Mouse (Mus musculus) naive thymus-derived CD4-positive, alpha-beta T cell, adult 2 months (primary cell): ENCODE results near the gene Srebf2.
A peak's percentile ranks its signal among the peaks of the same experiment; 100 is the strongest.

Experiments
- DNase-seq: peaks from one replicate; pipeline ENCODE4 v3.0.0-alpha.2; 2011; ENCODE audit warnings: low read depth

Srebf2 gene

DNA sequence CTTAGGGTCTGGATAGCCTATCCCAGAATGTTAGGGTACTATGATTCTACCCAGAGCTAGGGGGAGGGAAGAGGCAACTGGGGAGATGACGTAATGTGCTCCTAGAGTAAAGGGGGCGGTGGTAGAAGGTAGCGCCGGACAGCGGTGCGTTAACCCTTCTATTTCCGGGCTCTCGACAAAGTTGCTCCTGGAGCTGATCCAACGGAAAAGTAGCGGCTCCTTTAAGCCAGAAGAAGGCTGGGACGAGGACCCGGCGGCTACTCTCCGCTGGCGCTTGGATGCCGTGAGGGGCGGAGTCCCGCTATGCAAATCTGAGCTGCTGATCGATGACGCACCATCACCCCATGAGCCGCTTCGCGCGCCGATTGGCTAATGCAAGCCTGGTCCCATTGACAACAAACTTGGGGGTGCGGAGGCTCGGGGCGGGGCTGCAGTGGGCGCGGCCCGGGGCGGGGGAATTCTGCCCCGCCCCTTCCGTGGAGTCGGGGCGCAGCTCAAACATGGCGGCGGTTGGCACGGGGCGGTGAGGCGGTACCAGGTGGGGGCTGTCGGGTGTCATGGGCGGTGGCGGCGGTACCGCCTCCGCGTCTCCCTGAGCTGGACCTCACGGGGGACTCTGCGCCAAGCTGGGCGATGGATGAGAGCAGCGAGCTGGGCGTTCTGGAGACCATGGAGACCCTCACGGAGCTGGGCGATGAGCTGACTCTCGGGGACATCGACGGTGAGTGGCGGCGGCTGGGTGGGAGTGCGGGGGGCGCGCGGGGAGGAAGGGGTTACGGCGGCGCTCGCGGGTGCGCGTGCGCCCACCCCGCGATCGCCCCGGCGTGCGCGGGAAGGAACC lies at the start of gene Srebf2:
TSS of gene Srebf2 (plus strand) at position 412 of the 841 bp plus-strand sequence.
- peak; percentile 99 for DNase-seq

DNA sequence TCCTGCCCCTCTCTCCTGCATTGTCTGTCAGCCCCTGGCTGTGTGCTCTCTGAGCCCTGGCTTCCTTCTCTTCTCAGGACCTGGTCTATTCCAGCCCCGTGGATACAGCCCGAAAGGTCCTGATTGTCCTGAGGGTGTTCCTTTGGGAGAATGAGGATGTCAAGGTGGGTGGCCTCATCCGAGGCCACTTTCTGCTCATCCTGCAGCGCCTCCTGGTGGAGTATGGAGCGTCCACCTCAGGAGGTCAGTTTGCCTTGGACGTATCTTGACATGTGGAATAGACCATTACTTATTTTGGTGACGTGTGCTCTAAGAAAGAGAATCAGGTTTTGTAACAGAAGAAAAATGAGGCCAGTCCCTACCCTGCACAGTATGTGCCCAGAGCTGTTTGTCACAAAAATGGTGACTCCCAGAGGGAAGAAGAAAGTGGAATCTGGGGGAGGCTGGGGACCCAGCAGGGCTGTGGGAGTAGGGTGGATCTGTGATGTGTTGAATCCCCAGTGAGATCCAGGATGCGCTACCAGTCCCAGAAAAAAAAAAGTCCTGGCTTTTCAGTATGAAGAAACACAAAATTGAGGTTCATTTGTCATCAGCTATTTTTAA lies 39.9 kb upstream of the Srebf2 start:
- peak; percentile 15 for DNase-seq

DNA sequence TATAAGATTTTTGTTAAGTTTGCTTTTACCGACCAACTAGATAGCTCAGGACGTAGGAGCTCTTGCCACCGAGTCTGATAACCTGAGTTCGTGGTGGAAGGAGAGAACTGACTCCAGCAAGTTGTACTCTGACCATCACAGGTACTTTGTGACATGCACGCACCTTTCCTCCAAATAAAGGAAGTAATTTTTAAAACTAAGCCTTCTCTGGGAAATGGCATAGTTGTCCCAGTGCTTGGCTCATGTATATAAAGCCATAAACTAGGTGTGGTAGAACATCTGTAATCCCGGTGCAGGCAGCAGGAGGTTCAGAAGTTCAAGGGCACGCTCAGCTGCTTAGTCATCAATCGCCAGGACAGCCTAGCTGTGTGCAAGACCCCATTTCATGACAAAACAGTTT lies 26.4 kb upstream of the Srebf2 start:
- DNase-seq: no peak

DNA sequence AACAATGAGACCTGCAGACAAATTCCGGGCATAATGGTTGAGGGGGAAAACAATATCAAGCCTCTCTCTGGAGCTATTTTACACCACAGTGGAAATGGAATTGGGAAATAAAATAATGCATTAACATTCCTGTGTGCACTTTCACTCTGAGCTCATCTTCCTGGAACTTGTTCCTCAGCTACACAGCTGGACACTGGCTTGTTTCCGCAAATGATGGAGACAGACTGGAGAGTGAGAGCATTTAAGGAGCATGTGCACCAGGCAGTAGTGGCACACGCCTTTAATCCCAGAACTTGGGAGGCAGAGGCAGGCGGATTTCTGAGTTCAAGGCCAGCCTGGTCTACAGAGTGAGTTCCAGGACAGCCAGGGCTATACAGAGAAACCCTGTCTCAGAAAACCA lies 20.3 kb upstream of the Srebf2 start:
- peak; percentile 18 for DNase-seq

DNA sequence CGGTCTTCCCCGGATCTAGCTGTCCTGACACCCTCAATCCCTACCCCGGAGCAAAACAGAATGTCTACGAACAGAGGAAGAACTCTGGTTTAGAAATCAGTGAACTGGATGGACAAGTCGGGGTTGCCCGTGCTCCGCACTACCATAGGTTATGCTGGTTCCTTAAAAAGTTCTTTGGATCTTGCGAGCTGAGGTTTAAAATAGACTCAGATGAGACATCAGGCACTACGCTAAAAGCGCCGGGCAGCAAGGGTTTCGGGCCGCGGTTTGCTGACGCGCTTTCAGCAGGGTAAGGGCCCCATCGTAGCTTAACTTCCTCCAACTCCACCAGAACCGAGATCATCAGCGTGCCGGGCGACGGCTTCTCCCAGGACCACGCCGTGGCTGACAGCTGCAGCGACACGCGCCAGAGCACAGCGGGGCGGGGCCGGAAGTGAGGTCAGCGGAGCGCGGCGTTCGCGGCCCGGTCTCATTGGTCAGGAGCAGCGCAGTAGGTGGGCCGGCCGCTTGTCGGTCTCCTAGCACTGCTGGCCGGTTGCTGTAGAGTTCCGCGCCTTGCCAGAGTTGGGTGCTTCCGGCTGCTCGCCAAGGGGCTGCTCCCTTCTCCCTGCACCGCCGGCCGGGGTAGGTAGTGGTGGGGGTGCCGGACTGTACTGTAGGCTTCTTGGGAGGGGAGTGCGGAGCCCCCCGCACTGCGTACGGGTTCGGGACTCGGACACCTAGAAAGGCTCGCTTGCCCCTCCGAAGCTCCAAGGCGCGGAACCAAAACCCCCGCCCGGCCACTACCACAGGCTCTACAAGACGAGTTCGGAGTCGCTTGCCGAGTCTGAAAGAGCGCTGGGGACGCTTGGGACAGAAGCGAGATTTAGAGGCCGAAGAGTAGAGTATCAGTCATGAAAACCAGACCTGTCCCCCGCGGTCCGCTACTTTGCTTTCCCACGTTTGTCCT lies 19.3 kb upstream of the Srebf2 start, which contains the start of gene Ccdc134:
TSS of gene Ccdc134 (plus strand) at position 497 of the 949 bp plus-strand sequence.
- DNase-seq: peak; percentile 95

DNA sequence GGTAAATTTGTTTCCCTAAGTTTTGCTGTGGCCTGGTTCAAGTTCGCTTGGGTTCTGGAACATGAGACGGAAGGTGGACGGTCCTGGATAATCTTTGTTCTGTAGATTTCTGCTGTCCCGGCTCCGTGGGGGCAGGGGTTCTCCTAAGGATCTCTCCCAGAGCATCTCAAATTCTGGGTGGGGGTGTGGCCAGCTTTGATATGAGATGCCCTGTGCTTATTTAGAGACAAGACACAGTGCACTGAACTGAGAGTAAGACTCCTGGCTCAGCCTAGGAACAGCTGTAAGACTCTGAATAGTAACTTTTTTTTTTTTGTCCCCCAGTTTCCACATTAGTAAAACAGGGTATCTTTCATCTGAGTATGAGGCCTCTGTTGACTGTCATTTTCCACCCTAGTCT lies 18.6 kb upstream of the Srebf2 start:
- no peak for DNase-seq

DNA sequence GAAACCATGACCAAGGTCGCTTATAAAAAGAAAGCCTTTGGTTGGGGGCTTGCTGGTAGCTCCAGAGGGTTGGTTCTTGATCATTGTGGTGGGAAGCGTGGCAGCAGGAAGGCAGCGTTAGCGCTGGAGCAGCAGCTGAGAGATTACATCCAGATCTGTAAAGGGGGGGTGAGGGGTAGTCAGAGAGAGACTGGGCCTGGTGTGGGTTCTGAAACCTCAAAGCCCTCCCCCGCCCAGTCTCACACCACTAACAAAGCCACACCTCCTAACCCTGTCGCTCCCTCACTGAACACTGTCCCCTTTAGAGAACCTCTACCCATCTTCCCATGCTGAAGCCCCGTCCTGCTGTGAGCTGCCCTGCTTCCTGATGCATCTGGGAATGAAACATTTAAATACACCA lies 16.4 kb upstream of the Srebf2 start:
- DNase-seq: no peak

DNA sequence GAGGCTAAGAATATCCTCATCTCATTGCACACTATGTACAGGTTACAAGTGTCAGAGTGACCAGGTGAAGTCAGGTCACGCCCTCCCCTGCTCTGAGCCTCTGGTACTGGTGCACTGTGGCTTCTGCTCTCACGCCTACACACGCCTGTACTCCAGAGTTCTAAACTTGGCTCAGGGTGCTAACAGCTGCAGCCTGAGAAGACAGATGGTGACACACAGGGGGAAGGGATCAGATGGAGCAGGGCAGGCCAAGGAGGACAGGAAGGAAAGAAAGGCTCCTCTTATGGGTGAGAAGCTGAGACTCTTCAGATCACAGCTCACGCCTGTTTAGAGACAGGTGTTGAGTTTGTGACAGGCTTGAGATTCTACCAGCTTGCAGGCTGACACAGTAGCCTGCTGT lies 11.6 kb upstream of the Srebf2 start:
- DNase-seq: no peak

DNA sequence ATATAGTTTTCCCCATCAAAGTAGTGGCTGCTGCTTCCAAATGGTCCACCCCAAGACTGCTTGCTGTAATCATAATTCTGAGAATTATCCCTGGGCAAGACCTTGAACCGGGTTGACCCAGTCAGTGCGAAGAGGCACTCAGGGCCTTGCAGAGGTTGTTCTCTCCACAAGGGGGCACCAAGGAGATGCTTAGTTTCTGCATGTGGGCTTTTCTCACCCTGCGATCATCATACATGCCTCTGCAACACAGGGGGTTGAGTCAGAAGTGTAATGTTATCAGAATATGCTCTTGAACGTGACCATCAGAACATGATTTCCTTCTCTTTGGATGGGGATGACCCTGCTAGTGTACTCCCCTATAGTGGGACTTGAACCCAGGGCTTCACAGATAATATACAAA lies 8.4 kb upstream of the Srebf2 start:
- DNase-seq: peak; percentile 87

DNA sequence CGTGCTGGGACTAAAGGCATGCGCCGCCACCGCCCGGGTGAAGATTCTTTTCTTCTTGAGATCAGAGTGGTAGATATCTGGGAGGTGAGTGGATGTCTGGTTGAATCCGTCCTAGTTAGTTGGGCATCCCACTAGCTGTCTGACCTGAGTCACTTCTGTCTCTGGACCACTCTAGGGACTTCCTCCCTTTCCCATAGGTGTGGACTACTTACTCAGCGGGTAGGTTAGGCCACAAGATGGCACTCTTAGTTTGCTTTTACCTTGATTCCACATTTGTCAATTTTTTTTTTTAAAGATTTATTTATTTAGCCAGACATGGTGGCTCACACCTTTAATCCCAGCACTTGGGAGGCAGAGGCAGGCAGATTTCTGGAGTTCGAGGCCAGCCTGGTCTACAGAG lies 7.8 kb upstream of the Srebf2 start:
- peak; percentile 70 for DNase-seq

DNA sequence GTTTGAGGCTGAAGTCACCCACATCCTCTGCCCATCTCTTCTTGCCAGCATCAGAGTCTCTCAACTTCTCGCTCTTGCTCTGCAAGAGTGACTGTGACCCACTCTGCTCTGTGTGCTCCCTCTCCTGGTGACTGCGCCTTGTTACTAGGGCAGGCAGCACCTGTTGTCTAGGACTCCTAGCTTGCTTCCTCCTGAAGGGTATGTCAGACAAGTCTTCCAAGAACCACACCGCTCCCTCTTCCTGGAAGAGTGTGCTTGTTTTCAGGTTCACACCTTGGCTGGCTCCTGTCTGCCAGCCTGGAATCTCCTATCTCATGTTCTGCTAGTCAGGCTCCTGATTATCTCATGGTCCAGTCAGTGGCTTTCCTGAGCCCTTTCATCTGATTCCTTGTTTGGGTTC lies 6.6 kb upstream of the Srebf2 start:
- DNase-seq: peak; percentile 50

DNA sequence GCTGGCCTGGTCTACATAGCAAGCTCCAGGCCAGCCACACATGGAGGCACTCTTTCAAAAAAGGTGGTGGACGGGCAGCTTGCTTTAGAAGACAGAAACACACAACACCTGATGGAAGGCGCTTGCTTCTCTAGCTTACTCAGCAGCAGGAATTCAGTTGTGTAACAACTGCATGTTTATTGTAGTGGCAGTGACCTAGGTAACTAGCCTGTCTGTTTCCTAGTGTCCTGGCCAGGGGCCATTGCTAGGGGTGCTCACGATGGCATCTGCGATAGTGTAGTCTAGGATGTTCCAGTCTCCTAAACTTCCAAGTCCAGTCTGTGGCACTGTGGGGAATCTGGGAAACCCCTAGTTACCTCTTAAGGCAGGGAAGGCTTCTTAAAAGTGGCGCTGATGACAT lies 2.8 kb upstream of the Srebf2 start:
- no peak for DNase-seq

DNA sequence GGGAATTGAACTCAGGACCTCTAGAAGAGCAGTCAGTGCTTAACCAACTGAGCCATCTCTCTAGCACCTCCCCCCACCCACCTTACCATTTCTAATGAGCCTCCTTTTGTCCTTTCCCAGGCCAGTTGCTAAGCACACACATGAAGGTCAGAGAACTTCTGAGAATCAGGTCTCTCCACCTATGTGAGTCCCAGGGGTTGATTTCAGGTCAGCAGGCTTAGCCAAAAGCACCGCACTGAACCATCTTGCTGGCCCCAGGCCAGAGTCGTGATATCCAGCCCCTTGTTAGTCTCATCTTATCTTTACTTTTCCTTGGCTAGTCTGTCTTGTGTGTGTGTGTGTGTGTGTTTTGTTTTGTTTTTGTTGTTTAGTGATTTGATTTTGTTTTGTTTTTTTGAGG lies 1.6 kb upstream of the Srebf2 start:
- DNase-seq: no peak

DNA sequence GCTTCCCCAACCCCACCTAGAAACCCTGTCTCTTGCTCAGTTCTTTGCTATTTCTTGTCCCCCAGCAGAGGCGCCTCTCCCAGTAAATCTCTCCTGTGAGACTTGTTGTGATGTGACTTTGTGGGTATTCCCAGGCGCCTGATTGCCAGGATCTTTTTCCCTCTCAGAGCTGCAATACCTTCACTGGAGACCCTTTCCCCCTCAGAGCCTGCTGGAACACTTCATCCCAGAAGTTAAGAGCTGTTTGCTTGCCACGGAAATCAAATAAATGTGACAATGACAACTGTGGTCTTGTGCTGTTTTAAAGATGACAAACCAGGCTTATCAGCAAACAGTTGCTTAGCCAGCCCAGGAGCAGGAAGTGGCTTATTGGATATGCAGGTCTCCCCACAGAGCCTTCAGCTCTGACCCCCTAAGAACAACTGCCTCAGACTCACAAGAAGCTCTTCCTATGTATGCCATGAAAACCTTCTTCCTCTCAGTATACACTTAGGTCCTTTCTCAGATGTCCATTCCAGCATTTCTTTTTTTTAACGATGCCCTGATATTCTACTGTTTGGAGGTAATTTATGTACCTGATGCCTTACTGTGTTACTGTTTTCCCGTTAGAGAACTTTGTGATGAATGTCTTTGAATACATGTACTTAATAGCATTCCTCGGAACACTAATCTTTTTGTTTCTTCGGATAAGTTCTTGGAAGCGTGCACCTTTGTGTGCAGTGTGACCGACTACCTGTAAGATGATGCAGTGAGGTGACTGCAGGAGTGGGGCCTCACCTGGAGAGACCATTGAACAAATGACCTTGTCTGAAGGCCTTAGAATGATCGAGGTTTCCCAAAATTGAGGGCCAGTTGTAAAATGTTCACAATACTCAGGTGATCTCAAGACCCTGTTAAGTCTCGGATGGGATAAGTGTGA lies 871 bp upstream of the Srebf2 start:
- no peak for DNase-seq

DNA sequence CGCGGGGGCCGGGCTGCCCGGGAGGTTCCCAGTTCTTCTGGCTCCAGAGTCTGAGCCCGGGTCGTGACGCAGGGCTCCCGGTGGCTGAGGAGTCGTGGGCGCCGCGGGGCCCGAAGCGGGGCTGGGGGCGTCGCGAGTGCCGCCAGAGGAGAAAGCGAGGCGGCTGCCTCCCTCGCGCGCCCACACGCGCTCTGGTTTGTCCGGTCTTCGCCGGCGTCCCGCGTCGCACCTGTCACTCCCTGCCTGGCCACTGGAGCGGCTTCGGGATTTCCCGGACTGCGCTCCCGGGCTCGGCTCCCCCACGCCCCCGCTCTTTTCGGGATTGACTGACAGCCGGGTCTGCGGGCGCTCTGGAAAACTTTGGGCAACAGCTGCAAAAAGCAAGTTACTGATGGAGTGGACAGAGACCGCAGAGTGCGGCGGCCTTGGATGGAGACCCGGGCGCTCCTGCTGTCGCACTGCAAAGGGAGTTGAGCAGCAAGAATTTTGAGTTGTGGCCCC lies 680 bp downstream of the Srebf2 start:
- peak; percentile 57 for DNase-seq

DNA sequence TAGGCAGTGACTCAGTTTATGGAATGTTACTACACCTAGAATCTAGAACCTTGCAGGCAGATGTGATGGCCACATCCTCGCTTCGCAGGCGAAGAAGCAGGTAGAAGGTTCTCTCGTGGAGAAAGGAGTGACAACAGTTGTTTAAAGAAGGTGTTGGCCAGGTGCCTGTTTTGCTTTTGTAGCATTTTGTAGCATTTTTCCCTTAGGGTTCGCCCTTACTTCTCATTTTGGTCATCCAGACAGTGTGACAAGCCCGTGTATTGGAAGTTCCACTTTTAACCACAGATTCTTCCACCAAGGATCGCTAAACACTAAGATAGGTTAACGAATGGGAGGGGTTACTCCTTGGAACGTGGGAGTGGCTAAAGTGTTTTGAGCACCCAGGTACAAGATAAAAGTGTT lies 1.5 kb downstream of the Srebf2 start:
- peak; percentile 62 for DNase-seq

DNA sequence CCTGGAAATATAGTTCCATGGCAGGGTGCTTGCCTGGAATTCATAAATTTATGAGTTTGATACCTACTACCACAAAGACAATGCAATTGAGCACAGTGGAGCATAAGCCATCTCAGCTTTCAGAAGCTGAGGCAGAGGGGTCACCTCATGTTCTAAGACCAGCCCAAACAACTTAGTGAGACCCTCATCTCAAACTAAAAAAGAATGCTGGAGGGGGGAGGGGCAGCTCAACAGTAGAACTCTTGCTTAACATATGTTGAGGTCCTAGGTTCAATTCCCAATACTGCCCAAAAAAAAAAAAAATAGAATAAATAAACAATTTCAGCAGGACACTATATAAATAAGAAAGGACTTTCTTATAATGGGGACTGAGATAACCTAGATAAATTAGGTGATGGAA lies 3.1 kb downstream of the Srebf2 start:
- DNase-seq: no peak

DNA sequence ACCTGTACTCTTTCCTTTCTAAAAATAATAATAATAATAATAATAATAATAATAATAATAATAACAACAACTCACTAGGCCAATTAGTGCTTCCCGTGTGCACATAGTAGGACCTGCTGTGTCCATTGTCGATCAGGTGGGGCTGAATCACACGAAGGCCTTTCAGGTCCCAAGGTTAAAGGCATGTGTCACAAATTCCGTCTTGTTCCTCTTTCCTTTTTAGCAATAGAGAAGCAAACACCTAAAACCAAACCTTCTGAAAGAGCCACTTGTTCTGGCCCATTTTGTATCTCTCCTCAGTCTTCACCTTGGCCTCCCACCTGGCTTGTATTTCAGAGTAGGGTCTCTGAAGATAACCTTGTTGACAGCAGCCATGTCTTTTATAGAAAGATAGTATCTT lies 4.2 kb downstream of the Srebf2 start:
- no peak for DNase-seq

DNA sequence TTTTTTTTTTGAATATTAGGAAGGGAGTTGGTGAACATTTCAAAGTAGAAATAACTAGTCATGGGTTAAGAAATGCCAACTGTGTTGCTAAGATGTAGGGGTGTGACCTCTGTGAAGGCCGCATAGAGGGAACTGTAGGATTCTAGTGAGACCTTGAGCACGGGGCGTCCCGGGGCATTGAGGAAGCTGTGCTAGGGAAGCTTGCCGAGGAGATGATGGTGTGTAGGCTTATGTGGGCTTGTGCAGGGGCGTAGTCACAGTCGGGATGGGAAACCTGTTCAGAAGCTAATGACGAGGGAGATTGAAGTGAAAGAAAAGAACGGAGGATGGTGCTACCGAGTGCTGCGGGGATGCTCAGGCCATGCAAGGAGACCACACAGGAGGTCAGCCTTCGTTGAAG lies 5.0 kb downstream of the Srebf2 start:
- no peak for DNase-seq

DNA sequence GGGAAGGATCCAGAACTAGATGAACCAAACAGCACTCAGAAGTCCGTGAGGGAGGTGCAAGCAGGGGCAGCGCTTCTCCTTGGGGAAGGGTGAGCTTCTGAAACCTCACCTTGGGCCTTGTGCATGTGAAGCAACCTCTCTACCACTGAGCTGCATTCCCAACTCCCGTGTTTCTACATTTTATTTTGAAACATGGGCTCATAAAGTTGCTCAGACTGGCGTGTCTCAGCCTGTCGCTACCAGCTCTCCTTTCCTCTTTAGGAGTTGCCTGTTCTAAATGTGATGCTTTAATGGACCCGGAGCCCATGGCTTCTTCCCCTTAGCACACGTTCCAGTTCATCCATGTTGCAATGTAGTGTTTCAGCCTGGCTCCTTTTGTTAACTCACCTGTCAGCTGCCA lies 5.5 kb downstream of the Srebf2 start:
- no peak for DNase-seq

DNA sequence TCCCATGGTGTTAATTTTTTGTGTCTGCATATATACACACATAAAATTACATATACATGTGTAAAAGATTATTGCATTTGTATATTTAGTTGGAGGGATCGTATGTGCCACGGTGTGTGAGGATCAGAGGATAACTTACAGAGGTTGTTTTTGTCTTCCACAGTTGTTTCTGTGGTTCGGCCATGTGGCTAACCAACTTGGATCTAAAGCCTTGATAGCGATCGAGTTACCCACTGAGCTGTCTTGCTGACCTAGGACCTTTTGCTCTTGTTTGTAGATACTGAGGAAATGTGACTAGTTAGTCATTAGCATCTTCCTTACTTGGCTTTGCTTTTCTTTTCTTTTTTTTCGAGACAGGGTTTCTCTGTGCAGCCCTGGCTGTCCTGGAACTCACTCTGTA lies 9.3 kb downstream of the Srebf2 start:
- peak; percentile 39 for DNase-seq
